Mouse (Mus musculus): Measurements from ENCODE around the gene Trim11.

Gene Trim11

GRCm38 (mm10) chr11:58974414-58974813 lies 3.5 kb upstream of the Trim11 start:
- in situ Hi-C loops (cut with MboI; ENCODE audit: low pct_unique_long_range_greater_than_20kb in 1 of 2, low sequenced_read_pairs in 2 of 2, unreplicated experiment in 1 of 2): no loop called here

- in situ Hi-C loops (cut with MboI; ENCODE audit: low pct_unique_long_range_greater_than_20kb in 1 of 2, low sequenced_read_pairs in 2 of 2, unreplicated experiment in 1 of 2): no loop called here
Observed at GRCm38 (mm10) chr11:58977150-58977549, 743 bp upstream of the Trim11 start.

- in situ Hi-C loops (cut with MboI; ENCODE audit: low pct_unique_long_range_greater_than_20kb in 1 of 2, low sequenced_read_pairs in 2 of 2, unreplicated experiment in 1 of 2): no loop called here
Observed at GRCm38 (mm10) chr11:58977607-58978026, 276 bp upstream of the Trim11 start.

- in situ Hi-C loops (cut with MboI; ENCODE audit: low pct_unique_long_range_greater_than_20kb in 1 of 2, low sequenced_read_pairs in 2 of 2, unreplicated experiment in 1 of 2): no loop called here
Observed at GRCm38 (mm10) chr11:58978706-58979030, 775 bp downstream of the Trim11 start.

GRCm38 (mm10) chr11:58979183-58979582 lies 1.3 kb downstream of the Trim11 start:
- in situ Hi-C loops (cut with MboI; ENCODE audit: low pct_unique_long_range_greater_than_20kb in 1 of 2, low sequenced_read_pairs in 2 of 2, unreplicated experiment in 1 of 2): no loop called here

GRCm38 (mm10) chr11:58979661-58980060 lies 1.8 kb downstream of the Trim11 start:
- in situ Hi-C loops (cut with MboI; ENCODE audit: low pct_unique_long_range_greater_than_20kb in 1 of 2, low sequenced_read_pairs in 2 of 2, unreplicated experiment in 1 of 2): no loop called here

- in situ Hi-C loops (cut with MboI; ENCODE audit: low pct_unique_long_range_greater_than_20kb in 1 of 2, low sequenced_read_pairs in 2 of 2, unreplicated experiment in 1 of 2): no loop called here
Observed at GRCm38 (mm10) chr11:58980381-58980990, 2.6 kb downstream of the Trim11 start.

- in situ Hi-C loops (cut with MboI; ENCODE audit: low pct_unique_long_range_greater_than_20kb in 1 of 2, low sequenced_read_pairs in 2 of 2, unreplicated experiment in 1 of 2): no loop called here
Observed at GRCm38 (mm10) chr11:58981541-58982447, 3.9 kb downstream of the Trim11 start.

- in situ Hi-C loops (cut with MboI; ENCODE audit: low pct_unique_long_range_greater_than_20kb in 1 of 2, low sequenced_read_pairs in 2 of 2, unreplicated experiment in 1 of 2): no loop called here
Observed at GRCm38 (mm10) chr11:58982471-58983097, 4.7 kb downstream of the Trim11 start.

GRCm38 (mm10) chr11:58983691-58984341 lies 5.9 kb downstream of the Trim11 start:
- in situ Hi-C loops (cut with MboI; ENCODE audit: low pct_unique_long_range_greater_than_20kb in 1 of 2, low sequenced_read_pairs in 2 of 2, unreplicated experiment in 1 of 2): no loop called here

- in situ Hi-C loops (cut with MboI; ENCODE audit: low pct_unique_long_range_greater_than_20kb in 1 of 2, low sequenced_read_pairs in 2 of 2, unreplicated experiment in 1 of 2): no loop called here
Observed at GRCm38 (mm10) chr11:58984657-58985056, 6.8 kb downstream of the Trim11 start.

- in situ Hi-C loops (cut with MboI; ENCODE audit: low pct_unique_long_range_greater_than_20kb in 1 of 2, low sequenced_read_pairs in 2 of 2, unreplicated experiment in 1 of 2): no loop called here
Observed at GRCm38 (mm10) chr11:58985299-58985917, 7.5 kb downstream of the Trim11 start.

GRCm38 (mm10) chr11:58989166-58989565 lies 11.3 kb downstream of the Trim11 start:
- in situ Hi-C loops (cut with MboI; ENCODE audit: low pct_unique_long_range_greater_than_20kb in 1 of 2, low sequenced_read_pairs in 2 of 2, unreplicated experiment in 1 of 2): no loop called here

- in situ Hi-C loops (cut with MboI; ENCODE audit: low pct_unique_long_range_greater_than_20kb in 1 of 2, low sequenced_read_pairs in 2 of 2, unreplicated experiment in 1 of 2): no loop called here
Observed at GRCm38 (mm10) chr11:58990141-58990540, 12.2 kb downstream of the Trim11 start.

GRCm38 (mm10) chr11:58990794-58991193 lies 12.9 kb downstream of the Trim11 start:
- in situ Hi-C loops (cut with MboI; ENCODE audit: low pct_unique_long_range_greater_than_20kb in 1 of 2, low sequenced_read_pairs in 2 of 2, unreplicated experiment in 1 of 2): no loop called here

- in situ Hi-C loops (cut with MboI; ENCODE audit: low pct_unique_long_range_greater_than_20kb in 1 of 2, low sequenced_read_pairs in 2 of 2, unreplicated experiment in 1 of 2): no loop called here
Observed at GRCm38 (mm10) chr11:58991911-58992310, 14.0 kb downstream of the Trim11 start.

GRCm38 (mm10) chr11:58993091-58993670 lies 15.3 kb downstream of the Trim11 start:
- in situ Hi-C loops (cut with MboI; ENCODE audit: low pct_unique_long_range_greater_than_20kb in 1 of 2, low sequenced_read_pairs in 2 of 2, unreplicated experiment in 1 of 2): no loop called here

- in situ Hi-C loops (cut with MboI; ENCODE audit: low pct_unique_long_range_greater_than_20kb in 1 of 2, low sequenced_read_pairs in 2 of 2, unreplicated experiment in 1 of 2): no loop called here
Observed at GRCm38 (mm10) chr11:58994337-58994826, 16.5 kb downstream of the Trim11 start.
